Mouse (Mus musculus) hindbrain, embryonic 16.5 days (tissue): ENCODE data around the gene Ajuba. TPM values are rescaled to one million over a fixed set of nuclear protein-coding genes. Genes with fewer than 3 reads are reported as not detected.

ENCODE experiments used
- ATAC-seq: fragments of 200-750 bp; cut with Nextera tagmentation; 2 replicates; pipeline ENCODE4 v1.8.0; 2017; ENCODE audit warnings: moderate TSS enrichment, moderate library complexity
- H3K27ac ChIP-seq: fragments of 300-500 bp; sonication (generic); 2 replicates; pipeline ENCODE4 v1.5.1; 2014; ENCODE audit warnings: low read depth, mild to moderate bottlenecking, control low read depth, low read length, moderate library complexity
- H3K27me3 ChIP-seq: fragments of 300-500 bp; sonication (generic); replicated peaks from 2 replicates; pipeline ENCODE4 v1.6.1; 2014; ENCODE audit warnings: low read length; ENCODE audit not compliant: control insufficient read depth, insufficient read depth
- H3K36me3 ChIP-seq: fragments of 300-500 bp; sonication (generic); 2 replicates; pipeline ENCODE4 v1.6.1; 2014; ENCODE audit warnings: mild to moderate bottlenecking, low read length, moderate library complexity, mixed read lengths; ENCODE audit not compliant: control insufficient read depth, insufficient read depth
- H3K4me1 ChIP-seq: fragments of 300-500 bp; sonication (generic); 2 replicates; pipeline ENCODE4 v1.6.1; 2014; ENCODE audit warnings: low read depth, low read length; ENCODE audit not compliant: control insufficient read depth, insufficient read depth
- H3K4me2 ChIP-seq: fragments of 300-500 bp; sonication (generic); 2 replicates; pipeline ENCODE4 v1.6.1; 2014; ENCODE audit warnings: mild to moderate bottlenecking, low read length, control low read depth, moderate library complexity
- H3K4me3 ChIP-seq: fragments of 300-500 bp; sonication (generic); 2 replicates; pipeline ENCODE4 v1.5.1; 2014; ENCODE audit warnings: mild to moderate bottlenecking, low read length, control low read depth, moderate library complexity
- H3K9ac ChIP-seq: fragments of 300-500 bp; sonication (generic); 2 replicates; pipeline ENCODE4 v1.6.1; 2014; ENCODE audit warnings: low read depth, mild to moderate bottlenecking, control low read depth, low read length, moderate library complexity
- H3K9me3 ChIP-seq: fragments of 300-500 bp; sonication (generic); 2 replicates; pipeline ENCODE4 v1.6.1; 2014; ENCODE audit warnings: mild to moderate bottlenecking, low read length, moderate library complexity; ENCODE audit not compliant: control insufficient read depth
- WGBS: fragments of 180-500 bp; shearing (Covaris S2); extraction: QIAGEN DNeasy Blood & Tissue Kit; methylation state at CpG from one replicate; pipeline ENCODE4 v1.1.7; 2014; 5-methylcytosine and 5-hydroxymethylcytosine counted together
- polyA plus RNA-seq: library from polyadenylated mRNA; unstranded; fragments of >200 nt; fragmentation: Nextera tagmentation; extraction: Ambion mirVana; gene quantifications from 2 replicates; pipeline ENCODE4 v1.2.1, GENCODE M21; 2015

Gene Ajuba
- polyA plus RNA-seq, 1 experiment from 2014 or later = 4.7 TPM

DNA sequence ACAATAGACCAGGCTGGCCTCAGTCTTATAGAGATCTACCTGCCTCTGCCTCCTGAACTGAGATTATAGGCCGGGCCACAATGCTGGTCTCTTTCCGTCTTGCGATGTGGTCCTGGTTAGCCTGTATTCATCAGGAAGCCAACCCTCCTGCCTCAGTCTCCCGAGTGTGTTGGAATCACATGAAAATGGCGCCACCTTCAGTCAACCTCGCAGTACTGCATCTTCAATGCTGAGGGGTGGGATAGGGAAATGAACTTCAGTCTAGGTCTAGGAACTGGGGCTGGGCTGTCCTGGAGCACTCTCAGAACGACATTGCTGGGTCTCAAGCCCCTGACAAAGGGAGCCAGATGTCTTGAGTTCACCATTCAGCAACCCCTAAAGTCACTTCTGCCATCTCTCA, 19.7 kb upstream of the Ajuba start:
- ATAC-seq = no peak
- H3K4me1 ChIP-seq = peaks cover 7% of the 10 kb centered on the region
- WGBS = 79% methylated on average over 7 of the region's 7 CpGs

DNA sequence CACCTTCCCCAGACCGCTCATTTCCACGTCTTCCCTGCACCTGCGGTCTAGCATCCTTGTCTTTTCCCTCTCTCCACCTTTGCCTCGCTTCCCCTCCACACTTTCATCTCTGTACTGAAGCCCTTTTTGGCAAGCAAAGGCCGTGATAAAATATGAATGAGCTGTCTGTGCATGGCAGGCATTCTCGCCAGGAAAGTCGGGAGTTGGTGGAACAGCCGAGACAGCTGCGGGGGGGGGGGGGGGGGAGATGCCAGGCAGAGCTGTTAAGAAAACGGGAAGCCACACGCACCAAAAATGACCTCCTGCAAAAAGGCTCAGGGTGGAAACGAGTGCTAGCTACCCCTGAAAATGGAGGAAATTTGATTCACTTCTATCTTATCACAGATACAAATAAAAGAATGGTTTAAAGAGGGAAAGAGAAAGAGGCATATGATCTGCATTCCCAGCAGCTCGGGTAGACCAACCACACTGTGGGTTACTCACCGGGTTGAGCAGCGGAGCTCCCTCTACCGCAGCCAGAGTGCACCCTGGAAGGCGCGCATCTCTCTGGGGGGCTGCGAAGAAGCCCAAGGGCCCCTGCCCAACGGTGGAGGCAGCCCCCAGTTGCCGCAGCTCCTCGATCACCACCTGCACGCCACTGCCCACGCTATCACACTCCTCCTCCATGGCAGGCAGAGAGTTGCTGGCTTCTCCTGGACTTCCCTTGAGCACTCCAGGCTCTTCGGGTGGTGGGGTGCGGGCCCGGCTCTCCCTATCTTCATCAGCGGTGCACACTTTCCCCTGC, 17.5 kb upstream of the Ajuba start:
- Histone ChIP-seq H3K4me2 (no peak overlapping the region), H3K27me3 (no peaks in the 10 kb centered on the region), H3K9ac (no peak overlapping the region), H3K4me3 (no peak overlapping the region), H3K36me3 (peaks cover 2% of the 10 kb centered on the region; the same call in 1 of the 2 replicates), H3K4me1 (peaks cover 7% of the 10 kb centered on the region), H3K9me3 (no peaks in the 10 kb centered on the region), H3K27ac (no peak overlapping the region)
- 68% methylated on average over 28 of the region's 28 CpGs for WGBS
- ATAC-seq = 0 out of 2 replicates have a peak, but pooled peaks have one; percentile 25

More for the DNA sequence above, 19.7 kb upstream of the Ajuba start:
- no peak overlapping the region for H3K4me2 ChIP-seq
- no peak overlapping the region for H3K9ac ChIP-seq
- H3K36me3 ChIP-seq = no peaks in the 10 kb centered on the region; the same call in 1 of the 2 replicates
- H3K4me3 ChIP-seq = no peak overlapping the region
- H3K27ac ChIP-seq = no peak overlapping the region
- no peaks in the 10 kb centered on the region for H3K27me3 ChIP-seq
- no peaks in the 10 kb centered on the region for H3K9me3 ChIP-seq

DNA sequence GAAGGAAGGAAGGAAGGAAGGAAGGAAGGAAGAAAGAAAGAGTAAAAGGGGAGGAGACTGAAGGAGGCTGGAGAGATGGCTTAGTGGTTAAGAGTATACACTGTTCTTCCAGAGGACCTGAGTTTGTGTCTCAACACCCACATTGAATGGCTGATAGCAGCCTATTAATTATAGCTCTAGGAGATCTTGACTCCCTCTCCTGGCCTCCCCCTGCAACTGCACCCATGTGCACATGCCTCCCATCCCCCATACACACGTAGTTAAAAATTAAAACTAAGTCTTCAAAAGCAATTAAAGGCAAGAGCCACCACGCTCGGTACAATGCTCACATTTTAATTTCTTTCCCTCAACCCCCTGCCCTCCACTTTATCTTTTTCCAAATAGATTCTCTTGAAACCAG, 16.7 kb upstream of the Ajuba start:
- H3K9ac ChIP-seq = no peak overlapping the region
- H3K27ac ChIP-seq = no peak overlapping the region
- no peak overlapping the region for H3K4me2 ChIP-seq
- peaks cover 2% of the 10 kb centered on the region; the same call in 1 of the 2 replicates for H3K36me3 ChIP-seq
- WGBS = 91% methylated on average over 3 of the region's 3 CpGs
- no peak overlapping the region for H3K4me3 ChIP-seq
- ATAC-seq = no peak
- no peaks in the 10 kb centered on the region for H3K27me3 ChIP-seq
- no peaks in the 10 kb centered on the region for H3K9me3 ChIP-seq
- peaks cover 7% of the 10 kb centered on the region for H3K4me1 ChIP-seq

DNA sequence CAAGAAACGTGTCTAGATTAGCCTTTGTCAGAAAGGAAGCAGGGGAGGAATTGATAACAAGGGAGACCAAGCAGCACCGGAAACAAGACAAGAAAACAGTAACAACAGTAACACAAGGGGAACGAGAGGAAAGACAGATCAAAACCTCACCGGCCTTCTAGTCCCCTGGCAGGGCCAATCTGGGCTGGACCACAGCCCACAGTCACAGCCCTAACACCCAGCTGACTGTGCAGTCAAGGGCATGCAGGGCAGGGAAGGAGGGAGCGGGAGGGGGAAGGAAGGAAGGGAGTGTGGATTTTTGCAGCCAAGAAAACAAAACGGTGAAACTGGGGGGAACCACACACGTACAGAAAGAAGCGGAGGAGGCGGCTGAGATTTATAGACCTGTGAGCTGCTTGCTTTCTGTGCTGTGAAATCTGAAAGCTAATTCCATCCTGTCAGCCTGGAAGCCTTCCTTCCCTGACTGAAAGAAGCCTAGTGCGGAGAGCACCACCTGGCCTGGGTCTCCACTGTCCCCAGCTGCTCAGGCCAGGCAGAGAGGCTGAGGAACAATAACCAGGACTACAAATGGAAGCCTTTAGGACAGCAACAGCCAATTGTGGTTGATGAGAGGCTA, 15.1 kb upstream of the Ajuba start:
- ATAC-seq = peak; percentile 37; the same call in 1 of the 2 replicates
- peaks cover 7% of the 10 kb centered on the region for H3K4me1 ChIP-seq
- H3K36me3 ChIP-seq = peaks cover 2% of the 10 kb centered on the region; the same call in 1 of the 2 replicates
- WGBS = 51% methylated on average over 10 of the region's 10 CpGs
- no peak overlapping the region for H3K4me2 ChIP-seq
- no peak overlapping the region for H3K4me3 ChIP-seq
- no peaks in the 10 kb centered on the region for H3K9me3 ChIP-seq
- peak overlapping the region; percentile 39; the same call in 1 of the 2 replicates for H3K27ac ChIP-seq
- peak overlapping the region; percentile 38 for H3K9ac ChIP-seq
- no peaks in the 10 kb centered on the region for H3K27me3 ChIP-seq

DNA sequence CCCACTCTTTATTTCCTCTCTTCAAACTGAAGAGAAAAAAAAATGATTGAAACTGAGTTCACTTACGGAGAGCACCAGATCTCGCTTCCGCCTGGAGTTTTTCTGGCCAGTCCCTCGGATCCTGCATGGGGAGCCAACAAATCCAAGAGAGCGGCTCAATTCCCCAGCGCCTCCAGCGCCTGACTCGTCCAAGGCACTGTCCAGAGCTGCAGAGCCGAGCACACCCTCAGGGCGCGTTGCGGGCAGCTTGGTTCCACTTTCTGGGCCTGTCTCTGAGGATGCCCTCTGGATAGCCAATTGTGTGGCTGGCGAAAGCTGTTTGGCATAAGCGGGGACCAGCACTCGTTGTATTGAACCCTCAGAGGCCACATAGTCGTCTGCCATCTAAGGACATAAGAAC, 13.7 kb upstream of the Ajuba start:
- H3K9ac ChIP-seq = no peak overlapping the region
- H3K27me3 ChIP-seq = no peaks in the 10 kb centered on the region
- H3K4me3 ChIP-seq = no peak overlapping the region
- no peaks in the 10 kb centered on the region for H3K9me3 ChIP-seq
- ATAC-seq = no peak
- H3K4me1 ChIP-seq = peaks cover 7% of the 10 kb centered on the region
- no peak overlapping the region for H3K4me2 ChIP-seq
- H3K27ac ChIP-seq = no peak overlapping the region
- H3K36me3 ChIP-seq = peaks cover 2% of the 10 kb centered on the region; the same call in 1 of the 2 replicates
- WGBS = 91% methylated on average over 16 of the region's 16 CpGs

DNA sequence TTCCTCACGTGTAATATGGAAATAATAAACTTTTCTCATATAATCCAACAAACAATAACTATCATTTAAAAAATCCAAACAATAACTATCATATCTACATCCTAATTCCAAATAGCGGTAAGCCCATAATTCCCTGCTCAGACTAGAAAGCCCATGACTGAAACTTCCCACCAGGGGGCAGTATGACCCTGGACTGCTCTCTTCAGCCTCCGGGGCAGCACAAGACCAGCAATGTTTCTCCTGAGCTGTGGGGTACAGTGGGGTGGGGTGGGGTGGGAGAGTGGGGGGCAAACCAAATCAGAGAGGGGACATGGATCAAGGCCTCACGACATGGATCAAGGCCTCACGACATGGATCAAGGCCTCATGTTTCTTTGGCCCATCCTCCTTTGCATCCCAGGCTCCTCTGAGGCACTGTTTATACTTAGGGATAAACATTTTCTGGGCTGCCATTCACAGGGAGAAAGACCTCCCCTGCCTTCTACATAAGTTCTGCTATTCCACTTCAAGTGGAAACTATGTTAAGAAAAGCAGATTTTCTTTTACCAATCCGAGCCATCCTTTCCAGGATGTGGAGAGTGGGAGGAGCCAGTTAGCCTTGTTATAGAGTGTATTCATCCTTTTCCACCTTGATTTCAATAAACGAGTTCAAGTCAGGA, 6.5 kb upstream of the Ajuba start:
- no peak overlapping the region for H3K9ac ChIP-seq
- H3K27me3 ChIP-seq = no peaks in the 10 kb centered on the region
- H3K9me3 ChIP-seq = no peaks in the 10 kb centered on the region
- H3K4me3 ChIP-seq = no peak overlapping the region
- H3K4me2 ChIP-seq = no peak overlapping the region
- no peak for ATAC-seq
- no peaks in the 10 kb centered on the region for H3K4me1 ChIP-seq
- peaks cover 7% of the 10 kb centered on the region for H3K36me3 ChIP-seq
- no peak overlapping the region for H3K27ac ChIP-seq
- 47% methylated on average over 7 of the region's 7 CpGs for WGBS

DNA sequence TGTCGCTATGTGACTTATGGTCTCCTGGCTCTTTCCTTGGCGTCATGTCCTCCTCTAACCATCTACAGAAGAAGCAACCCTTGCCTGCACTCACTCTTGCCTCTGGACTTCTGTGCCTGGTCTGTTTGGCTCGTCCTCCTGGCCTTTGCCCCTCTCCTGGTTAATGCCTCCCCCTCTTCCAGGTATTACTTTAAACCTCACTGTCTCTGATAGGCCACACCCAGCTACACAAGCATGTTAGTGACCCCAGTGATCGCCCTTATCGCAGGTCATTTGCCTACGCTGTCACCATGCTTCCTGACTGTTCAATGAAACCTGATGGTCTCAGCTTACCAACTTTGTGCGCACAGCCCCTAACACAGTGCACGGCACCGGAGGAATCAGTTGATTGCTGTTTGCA, 5.2 kb upstream of the Ajuba start:
- H3K27me3 ChIP-seq = no peaks in the 10 kb centered on the region
- H3K4me1 ChIP-seq = peaks cover 7% of the 10 kb centered on the region
- H3K4me2 ChIP-seq = no peak overlapping the region
- H3K4me3 ChIP-seq = no peak overlapping the region
- no peak overlapping the region for H3K27ac ChIP-seq
- 95% methylated on average over 9 of the region's 9 CpGs for WGBS
- H3K9me3 ChIP-seq = no peaks in the 10 kb centered on the region
- no peak overlapping the region for H3K9ac ChIP-seq
- ATAC-seq = no peak
- H3K36me3 ChIP-seq = peaks cover 7% of the 10 kb centered on the region

DNA sequence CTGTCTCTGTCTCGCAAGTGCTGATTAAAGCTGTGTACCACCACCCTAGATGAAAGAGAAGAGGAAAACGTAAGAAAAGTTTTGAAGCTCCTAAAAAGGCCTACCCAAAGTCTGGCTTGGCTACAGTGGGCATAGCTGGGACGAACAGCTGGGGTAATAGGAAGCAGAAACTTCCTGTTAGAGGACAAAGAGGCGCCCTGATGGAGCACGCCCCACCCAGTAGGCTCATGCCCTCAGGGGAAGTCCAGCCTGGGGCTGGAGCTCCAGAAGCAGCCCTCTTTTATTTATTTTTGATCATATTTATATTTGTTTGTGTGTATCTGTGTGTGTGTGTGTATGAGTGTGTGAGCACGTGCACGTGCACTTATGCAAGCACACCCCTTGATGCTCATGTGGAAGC, 2.3 kb upstream of the Ajuba start:
- Histone ChIP-seq H3K4me3 (no peak overlapping the region), H3K9ac (no peak overlapping the region), H3K9me3 (no peaks in the 10 kb centered on the region), H3K27ac (no peak overlapping the region), H3K36me3 (peaks cover 7% of the 10 kb centered on the region), H3K27me3 (peaks cover 11% of the 10 kb centered on the region), H3K4me2 (no peak overlapping the region), H3K4me1 (peaks cover 24% of the 10 kb centered on the region)
- WGBS = 86% methylated on average over 7 of the region's 7 CpGs
- no peak for ATAC-seq

DNA sequence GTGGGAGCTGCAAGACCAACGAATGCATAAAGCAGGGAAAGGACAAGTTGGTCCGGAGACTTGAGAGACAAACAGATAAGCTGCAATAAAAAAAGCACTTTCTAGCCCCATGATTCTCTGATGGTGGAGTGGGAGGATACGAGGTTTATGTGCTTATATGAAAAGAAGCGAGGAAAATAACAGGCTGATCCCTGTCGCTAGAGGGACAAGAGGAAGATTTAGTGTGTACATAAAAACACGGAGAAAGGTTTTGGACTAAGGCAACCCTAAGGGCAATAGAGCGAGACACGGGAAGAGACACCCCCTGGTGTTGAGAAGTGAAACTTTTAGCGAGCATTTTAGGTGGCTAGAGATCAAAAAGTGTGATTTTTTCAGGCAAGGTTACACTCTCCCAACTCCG, 705 bp upstream of the Ajuba start:
- Histone ChIP-seq H3K4me1 (peaks cover 28% of the 10 kb centered on the region), H3K9ac (peak overlapping the region; percentile 70), H3K4me3 (peak overlapping the region; percentile 66), H3K36me3 (peaks cover 2% of the 10 kb centered on the region; the same call in 1 of the 2 replicates), H3K9me3 (no peaks in the 10 kb centered on the region), H3K27me3 (peaks cover 17% of the 10 kb centered on the region), H3K27ac (peak overlapping the region; percentile 79), H3K4me2 (peak overlapping the region; percentile 91)
- 1% methylated on average over 10 of the region's 10 CpGs for WGBS
- ATAC-seq = no peak; the same call in 1 of the 2 replicates
